Mouse (Mus musculus): Measurements from ENCODE around the gene Iqce. TPM values are rescaled to one million over a fixed set of nuclear protein-coding genes. Genes with fewer than 3 reads are reported as not detected.

The Iqce gene
- total RNA-seq, 1 experiment from 2014 or later = 36.2 TPM

DNA sequence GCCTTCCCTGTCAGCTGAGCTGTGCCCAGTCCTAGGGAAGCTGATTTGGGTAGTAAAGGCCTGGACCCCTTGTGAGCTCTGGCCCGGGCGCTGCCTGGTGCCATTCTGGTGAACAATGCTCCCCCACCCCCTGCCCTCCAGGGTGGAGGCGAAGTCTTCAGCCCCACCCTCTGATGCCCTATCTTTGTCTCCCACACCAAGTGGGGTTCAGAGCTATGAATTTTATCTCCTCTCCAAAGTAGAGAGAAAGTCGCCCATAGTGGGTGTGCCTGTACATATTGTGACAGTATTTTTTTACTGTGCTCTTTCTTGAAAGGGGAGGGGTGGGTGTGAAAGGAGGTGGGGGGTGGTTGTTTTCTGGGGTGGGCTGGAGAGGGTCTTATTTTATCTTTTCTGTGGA lies 87.3 kb downstream of the Iqce start:
- no peak for DNase-seq

DNA sequence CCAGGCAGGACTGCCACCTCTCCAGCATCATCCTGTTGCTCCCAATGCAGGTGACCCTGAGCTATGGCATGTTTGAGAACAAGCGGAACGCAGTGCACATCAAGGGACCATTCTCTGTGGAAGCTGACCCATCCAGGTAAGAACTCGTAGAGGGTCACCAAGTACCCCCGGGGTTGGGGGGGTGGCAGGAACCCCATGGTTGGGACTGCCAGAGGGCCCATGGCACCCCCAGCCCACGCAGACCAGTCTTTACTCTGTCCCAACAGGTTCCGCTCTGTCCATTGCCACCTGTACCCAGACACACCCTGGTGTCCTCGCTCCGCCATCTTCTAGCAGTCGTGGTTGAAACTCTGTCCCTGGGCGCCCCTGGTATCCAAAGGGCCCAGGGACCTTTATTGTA lies 88.0 kb downstream of the Iqce start:
- DNase-seq = no peak

DNA sequence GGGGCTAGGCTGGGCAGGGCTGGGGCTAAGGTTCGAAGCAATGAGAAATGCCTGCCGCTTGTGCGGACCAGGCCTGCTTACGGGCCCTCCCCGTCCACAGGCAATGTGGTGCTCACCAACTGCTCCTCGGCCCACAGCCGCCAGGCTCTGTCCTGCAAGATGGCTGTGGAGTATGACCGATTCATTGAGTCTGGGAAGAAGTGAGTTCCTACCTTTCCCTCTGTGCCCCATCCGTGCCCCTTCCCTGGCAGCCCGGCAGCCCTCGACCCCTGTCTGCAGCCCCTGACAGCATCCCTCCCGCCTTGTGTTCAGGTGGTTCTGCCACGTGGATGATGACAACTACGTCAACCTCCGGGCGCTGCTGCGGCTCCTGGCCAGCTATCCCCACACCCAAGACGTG lies 90.0 kb downstream of the Iqce start:
- no peak for DNase-seq

Other genes starting within 250 kb of the Iqce start
- gene Chst12, start 196.8 kb downstream of the Iqce start, total RNA-seq (2021) = 9.5 and 11.3 TPM in 2 replicates
- gene Grifin, start 137.3 kb downstream of the Iqce start, total RNA-seq (2021) = not detected in 2 replicates
- gene Lfng, start 95.1 kb downstream of the Iqce start, total RNA-seq (2021) = 9.6 and 16.8 TPM in 2 replicates
- gene Ttyh3, start 53.3 kb downstream of the Iqce start, total RNA-seq (2021) = 121 and 195 TPM in 2 replicates
- 24.7 and 29.4 TPM in 2 replicates for gene Brat1, start 2.6 kb upstream of the Iqce start, total RNA-seq (2021)
- gene Amz1, start 21.7 kb upstream of the Iqce start, total RNA-seq (2021) = 0.29 and 1.0 TPM in 2 replicates
- 129 and 166 TPM in 2 replicates for gene Gna12, start 128.1 kb upstream of the Iqce start, total RNA-seq (2021)